Mouse (Mus musculus): ENCODE results near the gene AC124108.1.

AC124108.1 gene

DNA sequence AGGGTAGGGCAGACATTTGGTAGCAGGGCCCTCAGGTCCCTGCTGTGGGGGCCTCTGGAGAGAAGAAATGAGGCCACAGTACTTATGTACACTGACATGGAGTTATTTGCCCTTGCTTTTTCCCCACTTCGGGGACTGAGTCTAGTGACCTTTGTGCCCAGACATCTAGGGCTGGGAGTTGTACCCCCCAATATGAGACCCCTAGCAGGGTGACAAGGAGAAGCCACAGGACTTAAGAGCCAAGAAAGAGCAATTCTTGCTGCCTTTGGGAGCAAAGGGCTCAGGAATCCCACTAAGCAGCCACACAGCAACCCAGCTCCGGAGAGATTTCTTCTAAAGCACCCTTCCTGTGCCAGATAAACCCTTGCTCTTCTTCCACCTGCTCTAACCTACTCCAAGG lies 10.7 kb downstream of the AC124108.1 start:
- no peak for DNase-seq

- DNase-seq: peak; percentile 55 to 69
These were observed 11.5 kb downstream of the AC124108.1 start for GRCm38 (mm10) chr1:132202771-132203170.

DNA sequence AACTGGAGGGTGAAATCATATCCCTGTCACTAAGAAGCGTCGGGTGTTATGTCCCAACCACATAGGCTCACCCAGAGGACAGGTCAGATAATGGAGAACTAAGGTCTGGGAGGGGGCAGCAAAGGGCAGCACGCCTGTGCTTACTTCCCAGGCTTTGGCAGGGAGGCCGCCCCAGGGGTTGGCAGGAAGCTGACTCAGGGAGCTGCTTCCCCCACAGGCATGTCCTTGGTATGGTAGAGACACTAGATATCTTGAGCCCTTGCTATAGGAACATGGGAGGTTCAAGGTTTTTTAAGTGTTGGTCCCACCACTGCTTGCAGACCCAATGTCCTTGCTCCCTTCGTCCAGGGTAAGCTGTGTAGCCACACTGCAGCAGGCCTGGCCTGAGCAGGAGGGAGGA lies 14.7 kb downstream of the AC124108.1 start:
- DNase-seq: no peak

GRCm38 (mm10) chr1:132206828-132207227 lies 15.6 kb downstream of the AC124108.1 start:
- DNase-seq: no peak

- DNase-seq: peak; percentile 84 to 90
These were observed 16.9 kb downstream of the AC124108.1 start for GRCm38 (mm10) chr1:132208154-132208553.

GRCm38 (mm10) chr1:132209400-132209799 lies 18.1 kb downstream of the AC124108.1 start:
- DNase-seq: no peak

DNA sequence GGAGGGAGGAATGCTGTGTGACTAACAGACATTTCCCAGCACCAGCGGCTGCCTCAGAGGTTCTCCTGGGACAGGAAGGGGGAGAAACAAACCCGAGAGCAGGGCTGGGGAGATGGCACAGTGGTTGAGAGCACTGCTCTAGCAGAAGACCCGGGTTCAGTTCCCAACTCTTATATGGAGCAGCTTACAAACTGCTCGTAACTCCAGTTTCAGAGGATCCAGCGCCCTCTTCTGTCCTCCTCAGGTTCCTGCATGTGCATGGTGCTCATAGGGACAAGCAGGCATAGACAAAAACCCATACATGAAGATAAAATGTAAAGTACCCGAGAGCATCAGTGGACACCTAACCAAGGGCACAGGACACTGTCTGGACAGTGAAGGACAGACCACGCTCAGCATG lies 19.7 kb downstream of the AC124108.1 start:
- DNase-seq: peak; percentile 54 to 72

DNA sequence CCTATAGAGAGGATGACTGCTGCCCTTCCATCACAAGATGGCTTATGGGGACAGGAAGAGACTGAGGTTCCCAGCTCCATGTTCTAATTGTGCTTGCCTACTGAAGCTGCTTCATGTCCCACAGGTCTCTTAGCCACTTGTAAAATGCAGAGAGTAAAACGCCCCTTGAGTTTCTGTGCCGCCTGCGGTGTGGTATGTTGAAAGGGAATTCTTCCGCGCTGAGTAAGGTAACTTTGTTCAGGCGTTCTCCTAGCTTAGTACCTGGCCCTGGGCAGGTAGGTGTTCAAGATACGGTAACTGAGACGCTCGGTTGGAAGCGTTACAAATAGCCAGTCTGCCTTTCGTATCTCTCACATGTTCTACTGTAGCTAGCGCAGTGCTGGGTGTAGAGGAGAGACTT lies 20.4 kb downstream of the AC124108.1 start:
- no peak for DNase-seq

DNA sequence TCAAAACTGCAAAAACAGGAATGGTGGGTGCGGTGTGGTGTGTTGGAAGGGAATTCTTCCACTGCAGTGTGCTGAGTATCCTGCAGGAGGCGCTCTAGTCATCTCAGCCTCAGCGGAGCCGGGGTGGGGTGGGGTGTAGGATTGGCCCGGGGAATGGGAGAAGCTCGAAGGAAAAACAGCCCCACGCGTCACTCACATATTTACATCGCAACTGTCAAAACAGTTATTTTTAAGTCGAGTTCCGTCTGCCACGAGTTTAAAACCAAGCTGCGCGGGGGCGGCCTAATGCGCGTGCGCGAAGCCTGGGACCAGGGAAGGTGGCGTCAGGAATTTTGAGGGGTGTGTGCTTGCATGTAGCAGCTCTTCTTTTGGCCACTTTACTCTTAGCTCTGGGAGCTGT lies 21.0 kb downstream of the AC124108.1 start:
- DNase-seq: peak; percentile 74 to 78

- DNase-seq: peak; percentile 37 to 64
These were observed 21.8 kb downstream of the AC124108.1 start for GRCm38 (mm10) chr1:132213076-132213475.

- DNase-seq: no peak
These were observed 25.0 kb downstream of the AC124108.1 start for GRCm38 (mm10) chr1:132216276-132216675.

DNA sequence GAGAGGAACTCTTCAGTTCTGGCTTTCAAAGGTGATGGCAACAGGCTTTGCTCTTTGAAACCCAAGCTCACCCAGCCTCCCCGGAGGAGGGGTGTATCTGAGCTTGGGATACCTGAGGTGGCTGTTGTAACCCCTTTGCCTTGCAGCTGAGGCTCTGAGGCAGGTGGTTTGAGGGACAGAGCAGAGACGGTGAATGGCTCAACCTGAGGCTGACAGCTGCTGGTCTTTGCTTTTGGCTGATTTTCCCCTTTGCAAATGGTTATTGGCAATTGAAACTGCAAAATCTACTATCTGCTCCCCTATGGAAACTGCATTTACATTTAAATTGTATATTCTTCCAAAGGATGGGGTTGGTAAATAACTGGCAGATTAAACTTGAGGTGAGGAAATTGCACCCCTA lies 30.4 kb downstream of the AC124108.1 start:
- DNase-seq: no peak

GRCm38 (mm10) chr1:132222166-132222565 lies 30.9 kb downstream of the AC124108.1 start:
- no peak for DNase-seq

GRCm38 (mm10) chr1:132226297-132227080 lies 35.2 kb downstream of the AC124108.1 start:
- DNase-seq: no peak

GRCm38 (mm10) chr1:132229667-132230066 lies 38.4 kb downstream of the AC124108.1 start, which contains the start of gene Gm10188:
TSS of gene Gm10188 (minus strand) at chr1:132229767.
- no peak for DNase-seq

GRCm38 (mm10) chr1:132231470-132232274 lies 40.4 kb downstream of the AC124108.1 start:
- peak in 1 of 2 experiments; percentile 30 for DNase-seq

- DNase-seq: peak; percentile 59 to 75
These were observed 42.3 kb downstream of the AC124108.1 start for GRCm38 (mm10) chr1:132233566-132233965.

DNA sequence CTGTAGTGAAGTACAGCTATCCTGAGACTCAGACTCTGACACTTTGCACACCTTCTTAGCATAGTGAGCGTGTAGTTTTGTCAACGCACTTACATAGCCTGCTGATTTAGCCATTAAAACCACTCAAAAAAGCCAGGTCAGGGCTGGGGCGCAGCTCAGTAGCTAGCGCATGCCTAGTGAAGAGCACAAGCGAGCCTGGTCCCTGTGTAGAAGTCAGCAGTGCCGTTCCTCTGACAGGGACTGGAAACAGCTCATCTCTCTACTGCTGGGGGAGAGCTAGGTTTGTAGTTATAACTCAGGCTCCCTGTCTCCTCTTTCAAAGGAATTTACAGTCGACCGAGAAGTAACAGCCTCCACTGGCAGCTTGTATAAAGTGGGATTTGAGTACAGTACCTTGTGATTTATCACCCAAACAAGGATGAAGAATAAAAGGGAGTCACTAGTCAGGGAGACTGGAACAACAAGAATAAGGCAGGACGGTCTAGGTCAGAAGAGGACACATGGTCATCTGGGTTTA lies 43.6 kb downstream of the AC124108.1 start:
- no peak for DNase-seq

DNA sequence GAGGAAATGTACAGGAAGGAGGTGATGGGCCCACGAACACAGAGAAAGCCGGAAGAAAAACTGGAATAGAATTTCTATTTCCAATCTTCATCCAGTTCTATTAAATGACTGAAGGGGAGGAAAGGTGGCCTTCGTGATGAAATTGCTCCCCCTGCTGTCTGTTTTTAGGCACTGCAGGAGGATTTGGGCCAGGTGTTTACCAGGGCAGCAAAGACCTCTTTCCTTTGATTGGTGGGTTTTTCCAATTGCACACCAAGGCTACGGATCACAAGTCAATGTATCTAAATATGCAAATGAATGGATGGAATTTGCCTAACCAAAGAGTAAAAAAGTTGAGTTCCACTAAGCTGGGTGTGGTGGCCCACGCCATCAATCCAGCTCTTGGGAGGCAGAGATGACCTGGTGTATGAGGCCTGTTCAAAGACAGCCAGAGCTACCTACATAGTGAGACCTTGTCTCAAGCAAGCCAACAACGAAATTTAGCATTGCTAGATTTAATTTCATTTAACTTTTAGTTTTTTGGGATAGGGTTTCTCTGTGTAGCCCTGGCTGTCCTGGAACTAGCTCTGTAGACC lies 46.4 kb downstream of the AC124108.1 start:
- DNase-seq: peak; percentile 82 to 84

DNA sequence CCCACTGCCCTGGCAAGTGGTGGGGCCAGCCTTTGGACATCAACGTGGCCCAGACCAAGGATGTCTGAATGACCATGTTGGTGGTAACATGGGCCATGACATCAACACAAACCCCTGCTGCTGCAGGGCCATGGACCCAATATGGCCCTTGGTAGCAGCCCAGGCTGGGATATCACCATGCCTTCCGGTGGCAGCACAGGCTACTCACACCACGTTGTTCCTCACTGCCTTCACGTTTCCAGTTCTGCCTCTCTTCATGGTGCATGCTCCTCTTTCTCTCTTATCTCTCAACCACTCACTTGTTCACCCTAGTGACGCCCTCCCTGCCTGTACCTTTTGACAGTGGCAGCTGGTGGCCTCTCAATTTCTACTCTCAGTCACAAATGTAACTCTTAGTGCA lies 53.8 kb downstream of the AC124108.1 start:
- DNase-seq: no peak

DNA sequence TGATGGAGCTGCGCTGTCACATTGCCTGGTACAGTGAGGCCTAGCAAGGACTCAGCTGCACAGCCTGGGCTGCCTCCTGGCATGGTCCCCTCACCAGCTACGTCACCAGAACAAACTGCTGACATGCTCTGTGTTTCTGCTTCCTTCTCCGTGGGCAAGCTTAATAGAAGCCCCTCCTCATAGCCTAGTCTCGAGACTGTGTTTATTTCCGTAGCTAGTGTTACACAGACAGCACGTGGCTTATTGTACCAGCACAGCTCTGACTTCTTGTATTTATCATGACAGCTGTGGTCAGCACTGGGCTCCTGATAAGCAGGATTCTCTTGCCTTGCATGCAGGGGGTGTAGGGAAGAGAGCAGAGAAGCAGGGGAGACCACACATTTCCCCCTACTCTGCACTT lies 54.9 kb downstream of the AC124108.1 start:
- no peak for DNase-seq

DNA sequence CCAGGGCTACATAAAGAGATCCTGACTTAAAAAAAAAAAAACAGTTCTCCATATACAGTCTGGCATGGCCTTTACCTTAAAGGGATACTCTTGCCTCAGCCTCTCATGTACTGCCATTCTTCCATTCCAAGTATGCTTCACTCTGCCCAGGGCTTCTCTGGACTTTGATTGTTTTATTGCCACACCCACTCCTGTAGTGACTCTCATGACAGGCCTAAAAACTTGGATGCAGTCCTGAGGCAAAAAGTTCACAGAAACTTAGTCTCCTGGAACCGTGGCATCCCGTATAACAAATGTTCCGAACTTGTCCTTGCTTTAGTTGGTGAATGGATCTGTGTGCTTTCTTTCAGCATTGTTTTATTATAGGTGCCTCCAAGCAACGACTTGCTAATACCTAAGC lies 55.4 kb downstream of the AC124108.1 start:
- no peak for DNase-seq

DNA sequence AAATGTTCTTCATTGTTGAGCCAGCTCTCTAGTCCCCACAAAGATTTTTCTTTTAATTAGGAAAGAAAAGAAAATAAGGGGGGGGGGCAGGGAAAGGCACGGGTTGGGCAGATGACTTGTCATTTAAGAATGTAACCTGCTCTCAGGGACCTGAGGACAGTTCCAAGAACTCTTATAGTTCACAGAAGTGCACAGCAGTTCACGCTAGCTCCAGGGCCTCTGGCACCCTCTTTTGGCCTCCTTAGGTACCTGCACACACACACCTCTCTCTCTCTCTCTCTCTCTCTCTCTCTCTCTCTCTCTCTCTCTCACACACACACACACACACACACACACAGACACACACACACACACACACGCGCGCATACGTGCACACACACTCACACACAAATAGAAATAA lies 63.2 kb downstream of the AC124108.1 start:
- DNase-seq: no peak

Measured in cerebellum, postnatal 25 days (tissue).